Mouse (Mus musculus): ENCODE data around the gene Slc13a5.

Gene Slc13a5

DNA sequence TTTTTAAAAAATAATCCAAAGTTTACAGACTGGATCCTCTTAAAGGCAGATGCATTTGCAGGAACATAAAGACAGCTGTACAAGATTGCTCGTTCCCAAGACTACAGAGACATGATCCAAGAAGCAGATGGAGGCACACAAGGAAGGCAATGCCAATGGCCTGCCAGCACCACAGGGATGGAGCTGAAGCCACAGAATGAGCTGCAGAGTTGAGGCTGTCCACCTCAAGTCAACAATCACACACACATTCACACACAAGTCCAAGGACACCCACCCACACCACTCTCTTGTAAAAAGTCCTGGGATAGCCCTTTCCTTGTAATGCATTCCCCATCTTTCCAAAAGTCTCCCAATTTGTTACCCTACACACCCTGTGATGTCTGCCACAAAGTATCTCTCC lies 63.6 kb downstream of the Slc13a5 start:
- no peak for DNase-seq

GRCm38 (mm10) chr11:72196506-72196905 lies 70.5 kb downstream of the Slc13a5 start:
- DNase-seq, result no peak

DNA sequence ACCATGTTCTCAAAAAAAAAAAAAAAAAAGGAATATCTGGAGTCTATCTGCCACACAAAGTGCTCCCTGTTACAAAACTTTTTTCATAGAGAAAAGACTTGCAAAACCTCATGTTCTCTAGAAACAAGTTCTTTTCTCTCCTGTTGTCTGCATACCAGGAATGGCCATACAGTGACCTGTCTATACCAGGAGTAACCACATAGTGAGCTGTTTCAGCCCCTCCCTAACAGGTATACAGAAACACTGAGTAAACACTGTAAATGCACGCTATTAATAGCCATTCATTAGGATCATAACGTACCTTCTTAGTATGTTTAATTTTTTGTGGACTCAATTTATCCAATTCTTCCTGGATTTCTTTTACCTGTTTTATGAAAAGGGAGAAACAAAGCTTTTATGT lies 72.8 kb downstream of the Slc13a5 start:
- DNase-seq, result no peak
